Mouse (Mus musculus) adrenal gland, postnatal 10 days (tissue): ENCODE results near the gene Kcnmb3. TPM values are rescaled to one million over a fixed set of nuclear protein-coding genes. Genes with fewer than 3 reads are reported as not detected.

Experiments
- DNase-seq: peaks from one replicate; pipeline ENCODE4 v3.0.0; 2021; ENCODE audit warnings: mixed read lengths
- total RNA-seq, 2 experiments: library from RNA; stranded (reverse); gene quantifications; 2 replicates each; pipeline ENCODE4 v1.2.3; 2021

The Kcnmb3 gene
- total RNA-seq, 2 experiments from 2014 or later: 0.39 to 0.61 TPM

DNA sequence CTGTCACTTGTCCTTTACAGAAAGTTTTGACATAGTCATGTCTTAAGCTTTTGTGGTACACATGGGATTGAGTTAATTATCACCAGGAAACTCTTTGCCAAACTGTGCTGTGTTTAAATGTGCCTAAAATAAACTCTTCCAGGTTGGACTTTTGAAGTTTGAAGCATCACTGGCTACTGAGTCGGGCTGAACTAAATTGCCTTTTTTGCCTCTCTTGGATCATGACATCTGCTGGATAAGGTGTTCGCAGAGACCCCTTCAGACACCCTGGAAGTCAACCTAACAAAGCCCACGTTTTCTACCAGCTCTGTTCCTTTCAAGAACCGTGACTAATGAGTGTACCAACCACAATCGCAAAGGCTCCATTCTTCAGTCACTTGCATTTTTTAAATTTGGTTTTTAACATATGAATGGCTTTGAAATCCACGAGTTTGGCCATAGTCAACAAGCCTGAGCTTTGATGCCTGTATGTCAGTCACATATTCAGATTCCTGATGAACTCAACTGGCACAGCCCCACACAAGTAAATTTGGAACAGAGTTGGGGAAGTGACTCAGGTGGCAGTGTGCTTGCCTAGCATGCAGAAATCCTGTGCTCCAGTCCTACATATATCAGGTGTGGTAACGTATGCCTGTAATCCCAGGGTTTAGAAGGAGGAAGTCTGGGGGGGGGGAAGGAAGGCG, 3.2 kb upstream of the Kcnmb3 start:
- no peak for DNase-seq

- DNase-seq: no peak
These were observed 2.5 kb upstream of the Kcnmb3 start for GRCm38 (mm10) chr3:32494387-32495087.

- no peak for DNase-seq
These were observed 1.1 kb downstream of the Kcnmb3 start for GRCm38 (mm10) chr3:32490928-32491315.

DNA sequence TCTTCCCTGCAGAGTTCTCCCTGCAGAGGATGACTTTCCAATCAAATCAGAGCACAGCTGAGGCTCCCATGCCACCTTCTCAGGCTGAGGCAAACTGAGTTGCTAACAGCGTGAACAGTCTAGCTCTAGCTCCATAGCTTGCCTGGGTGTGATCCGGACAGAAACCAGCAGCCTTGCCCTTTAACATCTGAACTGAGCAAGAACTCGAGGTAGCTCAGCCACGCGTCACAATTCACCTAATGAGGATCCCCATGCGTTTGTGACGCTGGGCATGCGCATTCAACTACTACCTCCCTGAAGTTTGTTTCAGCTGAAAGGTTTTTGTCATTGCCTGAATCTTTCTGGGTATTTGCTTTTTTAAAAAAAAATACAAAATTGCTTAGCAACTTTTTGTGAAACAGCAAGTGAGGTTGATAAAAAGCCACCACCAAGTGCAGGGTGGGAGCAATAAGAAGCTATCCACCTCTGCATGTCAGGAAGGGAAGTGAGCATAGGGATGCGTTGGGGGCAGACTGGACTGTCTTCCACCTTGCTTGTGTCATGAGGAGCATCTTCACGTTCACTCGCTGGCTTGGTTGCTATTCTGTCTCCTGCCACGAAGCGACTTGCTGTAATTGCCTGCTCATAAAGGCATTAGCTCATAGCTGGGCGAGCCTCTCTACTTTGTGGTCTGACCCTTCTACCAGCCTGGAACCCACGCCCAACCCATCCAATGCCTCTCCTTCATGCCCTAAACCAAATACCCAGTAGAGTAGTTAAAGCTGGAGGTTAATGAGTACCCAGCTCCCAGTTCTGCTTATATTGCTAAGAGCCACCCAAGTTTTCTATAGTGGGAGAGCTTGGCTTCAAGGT, 1.7 kb downstream of the Kcnmb3 start:
- no peak for DNase-seq

GRCm38 (mm10) chr3:32488172-32488571, 3.9 kb downstream of the Kcnmb3 start:
- no peak for DNase-seq

- no peak for DNase-seq
These were observed 5.5 kb downstream of the Kcnmb3 start for GRCm38 (mm10) chr3:32486543-32486942.

DNA sequence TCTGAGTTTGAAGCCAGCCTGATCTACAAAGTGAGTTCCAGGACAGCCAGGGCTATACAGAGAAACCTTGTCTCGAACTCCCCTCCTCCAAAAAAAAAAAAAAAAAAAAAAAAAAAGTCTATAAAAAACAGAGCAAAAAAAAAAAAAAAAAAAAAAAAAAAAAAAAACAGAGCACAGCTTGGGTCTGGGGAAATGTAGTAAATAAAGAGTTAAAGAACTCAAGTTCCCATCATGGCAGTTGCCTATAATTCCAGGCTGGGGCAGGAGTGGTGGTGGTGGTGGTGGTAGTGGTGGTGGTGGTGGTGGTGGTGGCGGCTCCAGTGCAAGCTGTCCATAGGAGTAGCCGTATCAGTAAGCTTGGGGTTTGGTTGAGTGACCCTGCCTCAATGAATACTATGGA, 9.0 kb downstream of the Kcnmb3 start:
- no peak for DNase-seq

DNA sequence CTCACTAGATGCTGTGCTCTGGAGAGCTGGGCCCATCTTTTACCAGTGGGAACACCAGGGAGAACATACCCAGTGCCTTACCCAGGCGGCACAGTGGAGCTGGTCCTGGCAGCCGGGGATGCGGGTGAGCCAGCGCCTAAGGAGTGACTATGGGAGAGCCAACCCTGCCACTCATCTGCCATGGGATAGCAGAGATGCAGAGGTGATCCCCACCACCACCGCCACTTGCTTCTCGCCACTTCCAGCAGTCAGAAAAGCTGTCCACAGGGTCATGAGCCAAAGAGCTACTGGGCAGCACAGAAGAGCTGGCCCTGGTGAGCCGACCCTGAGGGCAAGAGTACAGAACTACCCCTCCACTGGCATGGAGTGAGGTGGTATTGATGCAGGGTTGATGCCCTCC, 12.1 kb downstream of the Kcnmb3 start:
- no peak for DNase-seq

DNA sequence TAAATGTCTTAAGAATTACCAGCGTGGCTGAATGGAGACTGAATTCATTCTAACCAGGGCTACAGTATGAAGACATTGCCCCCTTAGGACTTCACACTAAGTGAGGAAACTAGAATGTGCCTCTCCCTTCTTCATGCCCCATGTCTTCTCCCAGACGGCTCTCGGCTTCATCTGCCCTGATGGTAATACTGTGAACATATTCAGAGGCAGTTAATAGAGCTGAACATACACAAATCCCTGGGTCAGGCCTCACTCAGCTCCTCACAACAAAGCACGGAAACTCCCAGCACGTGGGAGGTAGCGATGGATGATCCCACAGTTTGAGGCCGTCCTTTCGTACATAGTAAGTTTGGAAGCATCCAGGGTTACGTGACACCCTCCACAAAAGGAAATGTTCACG, 18.8 kb downstream of the Kcnmb3 start:
- DNase-seq: no peak

DNA sequence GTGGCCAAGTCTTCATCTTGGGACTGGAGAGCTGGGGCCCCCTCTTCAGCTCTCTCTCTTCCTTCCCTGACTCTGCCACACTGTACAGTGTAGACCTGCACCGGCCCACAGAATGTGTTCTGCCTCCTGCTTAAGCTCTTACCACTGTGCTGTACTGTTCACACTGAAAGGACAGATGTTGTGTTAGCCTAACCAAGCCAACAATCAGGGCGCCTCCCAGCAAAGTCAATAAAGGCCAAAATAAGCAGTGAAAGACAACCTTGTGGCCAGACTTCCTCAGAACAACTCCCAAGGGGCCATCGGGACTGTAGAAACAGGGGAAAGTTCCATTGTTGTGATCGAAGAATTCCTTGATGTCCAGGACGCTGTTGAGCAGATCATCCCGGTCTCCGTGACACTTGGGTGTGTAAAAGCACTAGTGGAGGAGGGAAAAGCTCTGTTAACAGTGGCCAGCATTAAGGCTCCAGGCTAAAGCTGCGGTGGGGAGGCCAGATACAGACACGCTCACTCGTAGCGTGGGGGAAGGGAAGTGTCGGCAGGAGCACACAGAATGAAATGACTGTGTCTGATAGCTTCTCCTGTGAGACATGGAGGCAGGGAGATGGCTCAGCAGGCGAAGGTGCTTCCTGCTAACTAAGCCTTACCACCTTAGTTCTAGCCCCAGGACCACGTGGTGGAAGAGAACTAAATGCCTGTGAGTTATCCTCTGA, 19.7 kb downstream of the Kcnmb3 start:
- peak; percentile 23 for DNase-seq

GRCm38 (mm10) chr3:32471098-32471497, 20.9 kb downstream of the Kcnmb3 start:
- DNase-seq: no peak

GRCm38 (mm10) chr3:32470449-32470848, 21.6 kb downstream of the Kcnmb3 start:
- no peak for DNase-seq

- no peak for DNase-seq
These were observed 23.6 kb downstream of the Kcnmb3 start for GRCm38 (mm10) chr3:32468411-32468810.

- DNase-seq: no peak
These were observed 24.7 kb downstream of the Kcnmb3 start for GRCm38 (mm10) chr3:32467321-32467720.

GRCm38 (mm10) chr3:32459777-32460176, 32.3 kb downstream of the Kcnmb3 start:
- DNase-seq: peak; percentile 73

- DNase-seq: no peak
These were observed 37.6 kb downstream of the Kcnmb3 start for GRCm38 (mm10) chr3:32454329-32455021.

GRCm38 (mm10) chr3:32441710-32442109, 50.3 kb downstream of the Kcnmb3 start:
- DNase-seq: no peak

DNA sequence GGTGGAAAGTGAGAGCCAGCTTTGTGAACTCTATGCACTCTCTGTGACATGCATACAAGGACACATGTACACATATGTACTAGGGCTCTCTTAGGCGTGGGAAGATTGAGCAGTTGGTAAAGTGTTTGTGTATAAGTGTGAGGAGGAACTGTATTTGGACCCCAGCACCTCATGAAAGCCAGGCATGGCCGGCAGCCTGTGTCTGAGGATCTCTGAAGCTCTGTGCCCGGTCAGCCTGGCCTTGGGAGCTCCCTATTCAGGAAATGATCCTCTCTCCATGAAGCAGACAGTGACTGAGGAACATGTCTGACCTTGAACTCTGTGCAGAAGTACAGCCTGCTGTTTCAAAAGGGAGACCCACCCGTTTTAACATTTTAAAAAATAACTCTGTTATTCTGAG, 53.3 kb downstream of the Kcnmb3 start:
- peak; percentile 19 for DNase-seq

- no peak for DNase-seq
These were observed 54.2 kb downstream of the Kcnmb3 start for GRCm38 (mm10) chr3:32437820-32438219.

DNA sequence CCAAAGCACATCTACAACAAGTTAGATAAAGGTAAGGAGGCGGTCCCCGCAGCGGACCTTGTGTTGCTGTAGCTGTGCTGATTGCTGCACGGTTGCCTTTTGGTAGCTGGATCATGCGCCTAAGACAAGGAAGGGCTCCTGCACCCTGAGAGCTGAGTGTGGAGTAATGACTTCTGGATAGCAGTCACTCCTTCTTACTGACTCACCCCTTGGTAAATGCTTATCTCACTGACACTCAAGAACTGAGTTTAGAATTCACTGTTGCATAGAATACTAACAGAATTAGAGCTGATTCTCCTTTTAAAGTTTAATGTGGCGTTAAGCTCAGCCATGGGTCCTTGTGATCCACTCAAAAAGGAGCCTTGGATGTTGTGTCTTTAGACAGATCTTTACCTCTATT, 54.7 kb downstream of the Kcnmb3 start:
- no peak for DNase-seq

DNA sequence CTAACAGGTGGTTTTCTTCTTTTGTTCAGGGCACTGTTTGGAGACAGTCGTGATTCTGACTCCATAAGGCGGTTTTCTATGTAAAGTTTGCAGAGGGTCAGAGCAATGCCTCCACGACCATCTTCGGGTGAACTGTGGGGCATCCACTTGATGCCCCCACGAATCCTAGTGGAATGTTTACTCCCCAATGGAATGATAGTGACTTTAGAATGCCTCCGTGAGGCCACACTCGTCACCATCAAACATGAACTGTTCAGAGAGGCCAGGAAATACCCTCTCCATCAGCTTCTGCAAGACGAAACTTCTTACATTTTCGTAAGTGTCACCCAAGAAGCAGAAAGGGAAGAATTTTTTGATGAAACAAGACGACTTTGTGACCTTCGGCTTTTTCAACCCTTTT, 55.9 kb downstream of the Kcnmb3 start:
- no peak for DNase-seq

DNA sequence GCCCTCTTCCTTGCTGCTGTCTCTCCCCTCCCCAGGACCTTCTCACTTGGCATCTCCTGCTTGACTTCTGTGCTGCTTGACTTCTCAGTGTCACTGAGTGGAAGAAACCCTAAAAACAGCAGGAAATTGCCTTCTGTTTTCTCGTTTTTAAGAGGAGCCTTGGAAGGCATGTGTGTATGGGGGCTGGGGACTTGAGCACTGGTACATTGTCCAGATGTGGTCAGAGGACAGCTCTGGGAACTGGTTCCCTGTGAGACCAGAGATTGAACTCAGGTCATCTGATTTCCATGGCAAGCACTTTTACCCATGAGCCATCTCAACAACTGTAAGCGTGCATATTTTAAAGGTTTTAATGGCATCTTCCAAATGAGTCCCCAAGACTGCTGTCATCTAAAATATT, 58.0 kb downstream of the Kcnmb3 start:
- DNase-seq: no peak
